ENCODE assay signal across 8 mouse cellular contexts in the genomic region with DNA sequence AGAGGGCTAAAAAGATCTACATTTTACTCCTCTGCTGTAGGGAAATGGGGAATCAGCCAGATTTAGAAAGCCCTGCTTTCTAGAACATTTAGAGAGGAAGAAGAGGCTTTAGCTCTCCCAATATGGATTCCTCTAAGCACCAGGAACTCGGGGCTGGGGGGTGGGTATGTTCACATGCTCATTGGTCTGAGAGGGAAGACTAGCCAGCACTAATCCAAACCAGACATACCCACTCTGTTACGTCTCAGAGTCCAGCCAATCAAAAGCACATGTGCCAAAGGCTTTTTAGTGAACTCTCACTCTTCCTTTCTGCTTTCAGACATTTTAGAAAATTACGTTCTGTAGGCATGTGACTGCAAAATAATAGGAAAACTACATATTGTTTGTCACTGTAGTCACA. TPM values are rescaled to one million over a fixed set of nuclear protein-coding genes. Genes with fewer than 3 reads are reported as not detected.
DNase-seq lines count a peak whose midpoint lies in the region; ATAC-seq and TF ChIP-seq lines count a peak whose summit lies in the region.

No protein-coding gene starts in this region.

- in situ Hi-C loops in ES-E14 (cut with MboI; ENCODE audit: low sequenced_read_pairs in 2 of 2, unreplicated experiment in 2 of 2) = no loop called here

- intact Hi-C loops in heart, postnatal 36 days (cut with DNase I) = loop anchor here (5.0 kb wide), 1 partner anchor 43 kb away; no protein-coding TSS in a partner anchor

- ATAC-seq in heart, embryonic 12.5 days (ENCODE audit: insufficient number of reproducible peaks, low FRiP score) = no peak
- no peak for ATAC-seq in forebrain, embryonic 15.5 days (replicated peaks)
- ATAC-seq in liver, embryonic 16.5 days (ENCODE audit: low read depth) = no peak

- no peaks in the 10 kb centered on the region for H3K9me3 ChIP-seq in heart, embryonic 12.5 days (replicated peaks)
- H3K9me3 ChIP-seq in ES-E14 (ENCODE audit: control insufficient read depth, insufficient read depth, low read depth, low read length) = no peaks in the 10 kb centered on the region
- H3K9me3 ChIP-seq in forebrain, embryonic 15.5 days = no peaks in the 10 kb centered on the region
- no peaks in the 10 kb centered on the region for H3K9me3 ChIP-seq in liver, embryonic 16.5 days (replicated peaks; ENCODE audit: control insufficient read depth, low read length)

- peak overlapping the region; percentile 87 for H3K9ac ChIP-seq in heart, embryonic 12.5 days
- peak overlapping the region; percentile 49 for H3K9ac ChIP-seq in ES-E14 (ENCODE audit: insufficient read depth, low read depth, low read length, poor library complexity, severe bottlenecking)
- H3K9ac ChIP-seq in forebrain, embryonic 15.5 days (replicated peaks) = peak overlapping the region; percentile 81
- H3K9ac ChIP-seq in liver, embryonic 16.5 days (ENCODE audit: low read depth, low read length) = no peak overlapping the region

- H3K27ac ChIP-seq in heart, embryonic 12.5 days (ENCODE audit: poor library complexity, severe bottlenecking) = no peak overlapping the region; the same call in 1 of the 2 replicates
- H3K27ac ChIP-seq in ES-E14 (ENCODE audit: insufficient read depth, low read depth, low read length, poor library complexity, severe bottlenecking) = no peak overlapping the region
- no peak overlapping the region for H3K27ac ChIP-seq in forebrain, embryonic 15.5 days (replicated peaks)
- no peak overlapping the region; the same call in 1 of the 2 replicates for H3K27ac ChIP-seq in liver, embryonic 16.5 days (ENCODE audit: low read length)

- H3K4me1 ChIP-seq in heart, embryonic 12.5 days (replicated peaks) = peaks cover 9% of the 10 kb centered on the region
- peaks cover 0 to 2% of the 10 kb centered on the region in 2 experiments; a peak in 1 of 4 replicates for H3K4me1 ChIP-seq in ES-E14 (ENCODE audit: control insufficient read depth in 2 of 2, insufficient read depth in 2 of 2, low read length in 2 of 2, poor library complexity in 1 of 2)
- peaks cover 18% of the 10 kb centered on the region for H3K4me1 ChIP-seq in forebrain, embryonic 15.5 days
- no peaks in the 10 kb centered on the region; the same call in 1 of the 2 replicates for H3K4me1 ChIP-seq in liver, embryonic 16.5 days (ENCODE audit: control insufficient read depth, low read depth, low read length)

- WGBS in heart, embryonic 12.5 days = 61% methylated on average over 3 of the region's 3 CpGs
- 22% methylated on average over 3 of the region's 3 CpGs for WGBS in forebrain, embryonic 15.5 days
- 43% methylated on average over 3 of the region's 3 CpGs for WGBS in liver, embryonic 16.5 days (ENCODE audit: insufficient replicate concordance)

- peaks cover 17% of the 10 kb centered on the region; the same call in 1 of the 2 replicates for H3K36me3 ChIP-seq in heart, embryonic 12.5 days
- peaks cover 8% of the 10 kb centered on the region for H3K36me3 ChIP-seq in ES-E14 (ENCODE audit: control insufficient read depth, insufficient read depth, low read length, poor library complexity, severe bottlenecking)
- peaks cover 4% of the 10 kb centered on the region; the same call in 1 of the 2 replicates for H3K36me3 ChIP-seq in forebrain, embryonic 15.5 days
- no peaks in the 10 kb centered on the region for H3K36me3 ChIP-seq in liver, embryonic 16.5 days (ENCODE audit: control insufficient read depth, insufficient read depth)

- H3K4me3 ChIP-seq in heart, embryonic 12.5 days = peak overlapping the region; percentile 76
- peak overlapping the region; percentile 93 to 99 for H3K4me3 ChIP-seq in ES-E14 (ENCODE audit: insufficient read depth in 1 of 2, low read depth in 1 of 2, low read length in 2 of 2, poor library complexity in 1 of 2, severe bottlenecking in 1 of 2)
- H3K4me3 ChIP-seq in forebrain, embryonic 15.5 days = peak overlapping the region; percentile 69
- peak overlapping the region; percentile 69 for H3K4me3 ChIP-seq in liver, embryonic 16.5 days (ENCODE audit: low read depth, low read length)

- peak overlapping the region; percentile 67 for H3K4me2 ChIP-seq in heart, embryonic 12.5 days
- H3K4me2 ChIP-seq in forebrain, embryonic 15.5 days (replicated peaks) = peak overlapping the region; percentile 54
- peak overlapping the region; percentile 69 for H3K4me2 ChIP-seq in liver, embryonic 16.5 days (ENCODE audit: low read depth, low read length)

- H3K27me3 ChIP-seq in heart, embryonic 12.5 days (replicated peaks) = no peaks in the 10 kb centered on the region
- no peaks in the 10 kb centered on the region for H3K27me3 ChIP-seq in forebrain, embryonic 15.5 days
- no peaks in the 10 kb centered on the region for H3K27me3 ChIP-seq in liver, embryonic 16.5 days (ENCODE audit: control insufficient read depth, insufficient read depth, low read depth, low read length)

- no peak for DNase-seq in heart, postnatal 36 days
- no peak for DNase-seq in ES-E14 (ENCODE audit: low read depth, low spot score)
- no peak for DNase-seq in right cerebral cortex, postnatal 10 days (ENCODE audit: low spot score in 2 of 2)
- no peak for DNase-seq in Muller cell, postnatal 12 days (ENCODE audit: inconsistent ontology term)
- DNase-seq in spleen, postnatal 36 days (ENCODE audit: low spot score in 2 of 2) = no peak

TF ChIP-seq in ES-E14, 5 proteins besides CTCF, POLR2A, EP300 and RAD21:
- no peak for TF ChIP-seq ZNF384 (IDR thresholded peaks at IDR 0.05; ENCODE audit: low read depth, low read length)
- no peak for TF ChIP-seq ZC3H11A (IDR thresholded peaks at IDR 0.05; ENCODE audit: borderline replicate concordance, low read depth, low read length)
- no peak for TF ChIP-seq HCFC1 (IDR thresholded peaks at IDR 0.05; ENCODE audit: borderline replicate concordance, insufficient read depth, low read length)
- no peak for TF ChIP-seq CHD2 (IDR thresholded peaks at IDR 0.05; ENCODE audit: low read depth, low read length)
- TF ChIP-seq MAFK (IDR thresholded peaks at IDR 0.05; ENCODE audit: insufficient read depth, low read depth, low read length) = no peak

RNA-seq across cellular contexts. Expression of a gene that starts 1.6 kb away (rescaled TPM):
- 144 TPM in 2 replicates for polyA plus RNA-seq in heart, embryonic 12.5 days (2016; fragmentation: Nextera tagmentation; extraction: Ambion mirVana)
- total RNA-seq in heart, postnatal 36 days (2021) = 10 to 100 TPM; 20.2 to 23.2 TPM
- total RNA-seq in ES-E14 (2012; rRNA removed) = 195 and 225 TPM in 2 replicates
- polyA plus RNA-seq in forebrain, embryonic 15.5 days (2015; fragmentation: Nextera tagmentation; extraction: Ambion mirVana) = 475 and 528 TPM in 2 replicates
- 155 and 165 TPM in 2 replicates for polyA plus RNA-seq in liver, embryonic 16.5 days (2015; fragmentation: Nextera tagmentation; extraction: Ambion mirVana)

RNA-seq across cellular contexts. Expression of a gene that starts 45.5 kb away (rescaled TPM):
- polyA plus RNA-seq in heart, embryonic 12.5 days (2016; fragmentation: Nextera tagmentation; extraction: Ambion mirVana) = 1.4 and 1.6 TPM in 2 replicates
- 1 to 10 TPM; 2.3 to 2.4 TPM for total RNA-seq in heart, postnatal 36 days (2021)
- 3.5 and 4.0 TPM in 2 replicates for total RNA-seq in ES-E14 (2012; rRNA removed)
- 3.7 and 3.9 TPM in 2 replicates for polyA plus RNA-seq in forebrain, embryonic 15.5 days (2015; fragmentation: Nextera tagmentation; extraction: Ambion mirVana)
- 0.51 and 0.62 TPM in 2 replicates for polyA plus RNA-seq in liver, embryonic 16.5 days (2015; fragmentation: Nextera tagmentation; extraction: Ambion mirVana)
